Mouse (Mus musculus): Measurements from ENCODE around the gene Tssk6.
"Not testable (repeated sequence)": the region's sequence is repeated elsewhere in the genome, so short reads cannot be mapped to it uniquely, and the experiment has no call there.

Tssk6 gene

DNA sequence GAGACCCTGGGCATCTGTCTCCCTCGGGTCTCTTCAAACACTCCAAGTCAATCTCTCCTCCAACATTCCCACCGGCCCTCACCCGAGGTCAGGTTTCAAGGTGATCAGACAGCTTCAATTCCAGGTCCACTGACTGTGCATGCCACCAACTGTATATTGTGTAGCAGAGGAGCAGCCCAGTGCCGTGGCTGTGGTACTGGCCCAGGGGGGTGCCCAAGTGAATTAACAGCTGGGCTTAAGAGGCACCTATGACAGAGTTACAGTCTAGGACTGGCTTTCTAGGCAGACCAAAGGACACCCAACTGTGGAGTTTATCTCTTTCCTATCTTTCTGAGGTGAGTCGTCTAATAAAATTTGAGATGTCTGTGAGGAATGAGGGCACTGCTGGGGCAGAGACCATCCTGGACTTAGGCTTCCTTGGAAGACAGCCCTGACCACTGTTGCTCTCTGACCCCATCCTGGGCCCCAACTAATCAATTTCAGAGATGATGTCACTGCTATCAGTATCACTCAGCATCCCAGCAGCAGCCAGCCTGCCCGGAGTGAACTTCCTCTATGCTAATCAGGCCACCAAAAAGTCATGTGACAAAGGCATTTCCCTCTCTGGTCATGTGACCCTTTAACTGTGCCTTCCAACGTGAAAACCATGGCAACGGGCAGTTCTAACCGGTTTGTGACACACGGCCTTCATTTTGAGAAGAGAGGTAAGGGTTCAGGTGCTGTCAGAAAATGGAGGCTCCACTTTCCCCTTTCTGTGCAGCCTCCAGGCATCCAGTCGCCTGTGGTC is 18.1 kb downstream of the Tssk6 start:
- DNase-seq = peak; percentile 87

DNA sequence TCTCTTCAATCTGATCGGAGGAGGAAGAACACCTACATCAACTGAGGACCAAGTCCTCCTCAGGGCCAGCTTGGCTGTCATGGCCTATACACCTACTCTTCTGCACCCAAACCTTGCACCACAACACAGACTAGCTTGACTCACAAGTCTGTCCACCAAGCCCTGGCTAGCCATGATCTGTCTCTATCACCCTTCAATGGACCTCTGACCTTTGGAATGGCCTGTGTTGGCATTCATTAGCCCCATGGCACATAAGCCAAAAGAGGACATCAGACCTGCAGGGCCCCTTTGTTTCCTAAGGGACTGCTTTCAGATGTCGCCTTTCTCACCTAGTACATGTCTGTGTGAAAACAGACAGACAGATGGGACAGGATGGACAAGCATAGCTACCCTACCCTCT is 19.2 kb downstream of the Tssk6 start:
- DNase-seq = no peak

DNA sequence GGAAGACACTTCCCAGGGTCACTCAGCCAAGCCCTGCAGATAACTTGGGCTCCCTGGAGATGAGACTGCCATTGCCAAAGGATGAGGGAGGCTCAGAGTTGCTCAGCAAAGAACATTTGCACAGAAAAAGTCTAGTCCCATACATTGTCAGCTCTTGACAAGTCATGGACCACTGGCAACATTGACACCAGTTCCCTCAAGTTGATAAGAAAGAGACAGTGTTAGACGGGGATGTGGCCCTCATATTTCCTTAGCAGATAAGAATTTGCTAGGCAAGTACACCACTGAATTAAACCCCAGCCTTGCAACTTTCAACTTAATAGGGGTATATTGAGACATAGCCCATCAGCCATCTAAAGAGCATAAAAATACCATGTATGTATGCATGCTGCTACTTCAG is 22.0 kb downstream of the Tssk6 start:
- DNase-seq = no peak

DNA sequence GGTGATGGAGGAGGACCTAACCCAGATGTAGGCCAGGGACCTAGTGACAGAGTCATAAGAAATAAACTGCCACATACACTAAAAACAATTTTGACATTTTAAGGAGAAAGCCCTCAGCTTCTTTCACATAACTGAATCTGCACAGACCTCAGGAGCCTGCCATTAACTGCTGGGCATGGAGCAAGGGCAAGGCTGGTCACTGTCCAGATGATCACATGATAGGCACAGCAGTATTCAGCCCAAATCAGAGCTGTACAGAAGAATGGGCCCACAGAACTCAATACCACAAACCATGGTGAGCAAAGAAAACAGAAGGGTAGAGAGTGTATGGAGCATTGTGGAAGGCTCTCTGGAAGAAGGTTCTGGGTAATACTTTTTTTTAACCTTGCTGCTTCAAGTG is 24.9 kb downstream of the Tssk6 start:
- no peak for DNase-seq

- no peak for DNase-seq
Observed at GRCm38 (mm10) chr8:69933811-69934210, 31.8 kb downstream of the Tssk6 start.

DNA sequence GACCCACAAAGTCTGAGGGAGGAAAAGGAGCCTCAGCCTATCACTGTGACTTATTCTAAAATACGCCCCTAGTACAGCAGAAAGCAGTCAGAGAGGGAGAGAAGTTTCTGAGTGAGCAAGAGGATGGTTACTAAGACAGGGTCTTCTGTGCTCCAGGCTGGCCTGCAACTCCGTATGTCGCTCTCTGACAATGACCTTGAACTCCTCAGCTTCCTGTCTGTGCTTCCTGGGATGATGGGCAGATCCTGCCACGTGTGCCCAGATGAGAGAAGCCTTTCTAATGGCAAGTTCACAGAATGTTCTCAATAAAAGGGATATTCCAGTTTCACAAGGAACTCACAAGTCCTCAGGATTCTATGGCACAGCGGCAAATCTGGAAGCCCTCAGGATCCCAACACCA is 32.6 kb downstream of the Tssk6 start:
- DNase-seq = no peak

DNA sequence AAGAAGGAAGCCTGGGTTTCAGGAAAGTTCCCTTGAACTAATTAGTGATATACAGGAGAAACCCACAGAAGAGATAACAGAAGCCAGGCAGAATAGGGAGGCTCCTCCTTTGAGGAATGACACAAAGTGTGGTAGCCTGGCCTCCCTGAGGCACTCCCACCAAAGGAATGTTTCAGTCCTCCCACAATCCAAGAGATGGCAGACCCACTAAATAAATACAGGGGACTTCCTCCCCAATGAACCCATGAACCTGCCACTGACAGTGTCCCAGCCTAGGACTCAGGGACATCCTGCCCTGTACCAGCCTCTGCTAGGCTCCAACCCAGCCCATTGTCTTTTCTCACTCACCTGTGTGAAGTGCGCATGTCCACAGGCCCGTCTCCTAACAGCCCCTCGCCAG is 33.4 kb downstream of the Tssk6 start:
- no peak for DNase-seq

DNA sequence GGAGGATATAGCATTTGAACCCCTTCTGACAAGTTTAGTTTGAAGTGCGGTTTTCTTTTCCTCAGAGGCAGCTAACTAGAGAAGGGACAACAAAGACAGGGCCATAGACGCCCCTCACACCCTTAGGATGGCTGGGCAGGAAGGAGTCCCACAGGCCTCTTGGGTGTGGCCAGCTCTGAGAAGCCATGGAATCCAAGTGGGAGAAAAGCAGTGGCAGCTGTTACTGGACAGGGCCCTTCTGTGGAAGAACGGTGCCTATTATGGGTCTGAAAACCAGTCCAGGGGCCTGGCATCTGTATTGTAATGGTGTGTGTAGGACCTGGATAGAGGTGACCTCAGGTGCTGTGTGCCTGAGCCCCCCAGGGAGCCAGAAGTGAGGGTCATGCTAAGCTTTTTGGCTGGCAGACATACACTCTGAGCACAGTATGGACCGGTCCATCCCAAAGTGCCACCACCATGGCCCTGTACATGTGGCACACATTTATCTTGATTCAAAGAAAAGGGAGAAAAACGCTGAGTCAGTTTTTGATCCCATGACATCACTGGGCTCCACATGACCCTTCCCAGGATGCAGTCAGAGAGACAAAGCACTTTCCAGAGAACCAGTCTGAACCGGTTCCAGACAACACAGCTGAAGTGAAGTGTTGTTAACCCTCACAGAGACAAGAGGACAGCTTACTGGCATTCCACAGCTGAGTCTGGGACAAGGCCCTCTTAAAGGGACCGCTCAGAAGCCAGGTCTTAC is 34.2 kb downstream of the Tssk6 start:
- DNase-seq = peak; percentile 90

- DNase-seq = no peak
Observed at GRCm38 (mm10) chr8:69937466-69937865, 35.5 kb downstream of the Tssk6 start.

GRCm38 (mm10) chr8:69938245-69938982 is 36.4 kb downstream of the Tssk6 start:
- DNase-seq = no peak

DNA sequence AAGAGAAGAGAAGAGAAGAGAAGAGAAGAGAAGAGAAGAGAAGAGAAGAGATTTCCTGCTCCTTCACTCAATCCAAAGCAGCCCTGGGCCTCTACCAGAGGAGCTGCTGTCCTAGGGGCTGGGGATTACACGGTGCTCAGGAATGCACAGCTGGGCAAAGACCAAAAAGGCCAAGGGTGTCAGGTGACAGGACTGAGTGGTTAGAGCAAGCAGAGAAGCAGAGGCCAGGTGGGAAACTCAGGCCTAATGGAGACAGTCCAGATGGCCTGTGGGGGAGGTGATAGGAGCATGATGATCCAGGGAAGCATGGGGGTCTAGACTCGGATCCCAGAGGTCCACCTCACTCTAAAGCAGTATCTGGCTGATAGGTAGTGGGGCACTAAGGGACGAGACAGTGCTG is 37.6 kb downstream of the Tssk6 start:
- no peak for DNase-seq

DNA sequence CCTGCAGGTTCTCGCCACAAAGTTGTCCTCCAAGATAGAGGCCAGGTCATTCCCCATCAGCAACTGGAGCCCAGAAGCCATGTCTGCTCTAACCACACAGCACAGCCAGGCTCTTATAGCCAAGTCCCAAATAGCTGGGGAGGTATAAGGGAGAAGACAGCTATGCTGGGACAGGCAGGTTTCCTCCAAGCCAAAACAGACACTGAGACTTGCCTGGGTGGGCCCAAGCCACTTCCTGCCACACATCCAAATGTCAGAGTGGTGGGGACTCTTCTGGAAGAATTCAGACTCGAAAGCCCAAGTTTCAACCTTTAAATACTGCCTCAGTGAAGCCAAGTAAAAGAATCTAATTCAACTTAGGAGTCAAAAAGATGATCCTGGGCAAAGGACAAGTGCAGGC is 38.4 kb downstream of the Tssk6 start:
- no peak for DNase-seq

- DNase-seq = not testable (repeated sequence)
Observed at GRCm38 (mm10) chr8:69942495-69942894, 40.5 kb downstream of the Tssk6 start.

GRCm38 (mm10) chr8:69950300-69950699 is 48.3 kb downstream of the Tssk6 start:
- no peak for DNase-seq

Measured in lung, postnatal 10 days (tissue).